In the genomic region with DNA sequence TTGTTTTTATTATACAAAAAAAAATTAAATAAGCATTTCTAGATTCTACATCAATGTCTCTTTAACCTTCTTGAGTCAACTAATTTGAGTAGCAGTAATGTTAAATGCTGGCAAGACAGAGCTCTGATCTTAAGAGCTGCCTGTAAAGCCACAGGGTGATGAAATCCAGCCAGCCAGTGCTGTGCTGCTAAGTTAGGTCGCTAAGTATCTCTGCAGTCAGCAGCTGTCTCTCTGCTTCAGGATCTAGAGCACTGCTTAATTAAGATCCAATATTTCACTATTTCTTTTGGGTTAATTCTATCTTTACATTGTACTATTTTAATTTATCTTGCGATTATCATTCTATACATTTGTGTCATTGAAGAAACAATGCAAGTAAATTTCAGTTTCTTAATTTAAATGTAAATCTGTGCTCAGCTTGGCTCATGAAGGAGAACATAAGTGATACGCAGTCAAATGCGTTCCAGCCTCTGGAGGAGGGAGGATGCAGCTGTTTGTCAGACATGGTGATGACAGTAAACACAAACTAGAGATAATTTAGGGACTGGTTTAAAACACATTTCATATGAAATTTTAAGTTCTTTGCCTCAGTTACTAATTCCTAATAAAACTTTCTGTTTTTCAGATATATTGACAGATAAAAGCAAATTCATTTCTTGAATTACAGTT, we compare ENCODE assay signal across 17 mouse cellular contexts.
"Had no signal": no experiment of that assay in that cellular context is flagged by ENCODE, and none has a peak within 500 bp of the region (broad histone marks: within the 10 kb centered on the region; RNA-seq: fewer than 3 reads in every experiment).

No protein-coding gene starts in this region.

- H3K27me3 ChIP-seq: limb, embryonic 12.5 days; limb, embryonic 15.5 days; midbrain, embryonic 12.5 days; midbrain, embryonic 15.5 days; neural tube, embryonic 13.5 days had no signal

- H3K36me3 ChIP-seq: limb, embryonic 12.5 days; limb, embryonic 15.5 days; midbrain, embryonic 12.5 days; midbrain, embryonic 15.5 days; neural tube, embryonic 13.5 days had no signal

- H3K27ac ChIP-seq: limb, embryonic 12.5 days; limb, embryonic 15.5 days; liver, embryonic 14.5 days; macrophage; midbrain, embryonic 12.5 days; midbrain, embryonic 15.5 days had no signal

- H3K4me2 ChIP-seq: limb, embryonic 12.5 days; limb, embryonic 15.5 days; liver, embryonic 11.5 days; midbrain, embryonic 12.5 days; midbrain, embryonic 15.5 days; neural tube, embryonic 13.5 days had no signal

- H3K9ac ChIP-seq: limb, embryonic 12.5 days; limb, embryonic 15.5 days; liver, embryonic 14.5 days; liver, postnatal 0 days; midbrain, embryonic 12.5 days; midbrain, embryonic 15.5 days; neural tube, embryonic 13.5 days had no signal

- H3K4me1 ChIP-seq: limb, embryonic 12.5 days; limb, embryonic 15.5 days; midbrain, embryonic 12.5 days; midbrain, embryonic 15.5 days; neural tube, embryonic 13.5 days had no signal

- DNase-seq: kidney, adult 9 months; kidney, postnatal 14 days; kidney, postnatal 4 days; left cerebral cortex, postnatal 4 days; liver, postnatal 0 days; lung, postnatal 10 days; retina, postnatal 1 day; thymus, adult 18-20 months; thymus, postnatal 36 days had no signal

- ATAC-seq: liver, postnatal 0 days; midbrain, embryonic 15.5 days had no signal

- H3K4me3 ChIP-seq: limb, embryonic 12.5 days; limb, embryonic 15.5 days; midbrain, embryonic 12.5 days; midbrain, embryonic 15.5 days; neural tube, embryonic 13.5 days had no signal

- H3K9me3 ChIP-seq: limb, embryonic 12.5 days; limb, embryonic 15.5 days; midbrain, embryonic 12.5 days; midbrain, embryonic 15.5 days; neural tube, embryonic 13.5 days had no signal
